ENCODE assay signal across 8 mouse cellular contexts in the genomic region with DNA sequence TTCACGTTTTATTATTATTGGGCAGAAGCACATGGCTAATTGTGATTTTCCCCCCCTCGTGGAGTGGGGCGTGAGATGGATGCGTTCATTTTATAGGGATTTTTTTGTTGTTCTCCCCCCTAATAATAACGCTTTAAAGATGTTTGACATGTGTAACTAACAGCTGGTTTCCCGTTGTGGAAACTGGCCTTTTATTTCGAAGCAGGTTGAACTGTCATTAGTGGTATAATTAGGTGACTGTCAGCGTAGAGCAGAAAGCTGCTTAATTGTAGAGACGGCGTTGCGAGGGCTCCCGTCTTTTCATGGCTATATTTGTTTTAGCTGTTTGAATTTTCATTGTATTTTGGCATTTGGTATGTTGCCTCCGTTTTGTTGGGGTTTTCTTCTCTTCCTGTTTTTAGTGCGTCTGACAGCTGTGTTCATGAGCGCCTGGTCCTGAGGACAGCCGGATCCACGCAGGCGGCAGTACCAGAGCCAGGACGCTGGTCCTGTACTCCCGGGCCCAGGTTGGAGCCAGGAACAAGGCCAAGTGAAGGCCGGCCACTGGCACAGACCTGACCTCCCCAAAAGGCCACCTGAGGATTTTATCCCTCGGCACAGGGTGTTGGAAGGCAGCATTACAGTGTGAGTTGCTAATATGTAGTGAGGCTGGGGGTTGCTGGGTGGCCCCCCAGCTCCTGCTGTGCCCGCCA.
A peak's percentile ranks its signal among the peaks of the same experiment; 100 is the strongest.
DNase-seq lines count a peak whose midpoint lies in the region; ATAC-seq and TF ChIP-seq lines count a peak whose summit lies in the region.

No protein-coding gene starts in this region.

- no peak overlapping the region for H3K27ac ChIP-seq in ES-Bruce4 (ENCODE audit: insufficient read depth, low read length)
- peak overlapping the region; percentile 86 for H3K27ac ChIP-seq in forebrain, embryonic 16.5 days (ENCODE audit: low read length)
- H3K27ac ChIP-seq in limb, embryonic 15.5 days, result no peak overlapping the region

- H3K4me2 ChIP-seq in forebrain, embryonic 16.5 days (ENCODE audit: low read length), result peak overlapping the region; percentile 63
- H3K4me2 ChIP-seq in limb, embryonic 15.5 days, result peak overlapping the region; percentile 39

- ATAC-seq in forebrain, embryonic 16.5 days, result no peak
- no peak for ATAC-seq in limb, embryonic 15.5 days (ENCODE audit: insufficient number of reproducible peaks, low FRiP score, low TSS enrichment, low read depth)

- H3K4me1 ChIP-seq in ES-Bruce4 (ENCODE audit: control insufficient read depth, insufficient read depth, low read length), result peaks cover 12% of the 10 kb centered on the region
- peaks cover 88% of the 10 kb centered on the region for H3K4me1 ChIP-seq in forebrain, embryonic 16.5 days (replicated peaks; ENCODE audit: control insufficient read depth, insufficient read depth, low read length)
- H3K4me1 ChIP-seq in limb, embryonic 15.5 days, result peaks cover 73% of the 10 kb centered on the region

- no peak for TF ChIP-seq POLR2A in ES-Bruce4 (IDR thresholded peaks at IDR 0.05; ENCODE audit: insufficient read depth, low read length)

- intact Hi-C loops in heart, postnatal 36 days (cut with DNase I), result loop anchor here (2.0 kb wide), 1 partner anchor 31 kb away; no protein-coding TSS in a partner anchor
- intact Hi-C loops in left cerebral cortex, postnatal 4 days (cut with DNase I), result no loop called here

- peak overlapping the region; percentile 43; the same call in 1 of the 2 replicates for H3K9ac ChIP-seq in ES-Bruce4 (ENCODE audit: low read depth, poor library complexity, severe bottlenecking)
- peak overlapping the region; percentile 63 for H3K9ac ChIP-seq in forebrain, embryonic 16.5 days (replicated peaks; ENCODE audit: low read depth, low read length)
- H3K9ac ChIP-seq in limb, embryonic 15.5 days, result no peak overlapping the region

- TF ChIP-seq EP300 in ES-Bruce4 (IDR thresholded peaks at IDR 0.05; ENCODE audit: insufficient read depth, low read depth, low read length), result no peak

- no peaks in the 10 kb centered on the region for H3K9me3 ChIP-seq in ES-Bruce4 (replicated peaks; ENCODE audit: control insufficient read depth, insufficient read depth, low read length, poor library complexity, severe bottlenecking)
- H3K9me3 ChIP-seq in forebrain, embryonic 16.5 days (ENCODE audit: control insufficient read depth, low read length), result no peaks in the 10 kb centered on the region
- no peaks in the 10 kb centered on the region for H3K9me3 ChIP-seq in limb, embryonic 15.5 days

- 5% methylated on average over 23 of the region's 23 CpGs for WGBS in forebrain, embryonic 16.5 days
- WGBS in limb, embryonic 15.5 days, result 31% methylated on average over 23 of the region's 23 CpGs

- no peaks in the 10 kb centered on the region for H3K36me3 ChIP-seq in ES-Bruce4 (ENCODE audit: control insufficient read depth, insufficient read depth, low read length, poor library complexity, severe bottlenecking)
- no peaks in the 10 kb centered on the region for H3K36me3 ChIP-seq in forebrain, embryonic 16.5 days (ENCODE audit: control insufficient read depth, insufficient read depth)
- H3K36me3 ChIP-seq in limb, embryonic 15.5 days, result no peaks in the 10 kb centered on the region

- H3K27me3 ChIP-seq in ES-Bruce4 (ENCODE audit: control insufficient read depth, insufficient read depth, low read length, poor library complexity, severe bottlenecking), result no peaks in the 10 kb centered on the region
- H3K27me3 ChIP-seq in forebrain, embryonic 16.5 days (replicated peaks; ENCODE audit: control insufficient read depth, insufficient read depth, low read length), result no peaks in the 10 kb centered on the region
- H3K27me3 ChIP-seq in limb, embryonic 15.5 days, result peaks cover 7% of the 10 kb centered on the region; the same call in 1 of the 2 replicates

- no peak for TF ChIP-seq CTCF in ES-Bruce4 (IDR thresholded peaks at IDR 0.05; ENCODE audit: low read depth, low read length)

- peak; percentile 90 for DNase-seq in heart, adult 11 months
- DNase-seq in heart, postnatal 36 days, result no peak
- no peak for DNase-seq in left cerebral cortex, postnatal 4 days
- DNase-seq in layer of hippocampus, postnatal 25 days (ENCODE audit: extremely low spot score in 1 of 2, low spot score in 1 of 2), result no peak
- no peak for DNase-seq in frontal cortex, postnatal 36 days (ENCODE audit: low spot score in 2 of 2)

- H3K4me3 ChIP-seq in ES-Bruce4 (ENCODE audit: low read depth, low read length), result no peak overlapping the region
- H3K4me3 ChIP-seq in forebrain, embryonic 16.5 days (replicated peaks; ENCODE audit: low read length), result peak overlapping the region; percentile 33; the same call in 1 of the 2 replicates
- H3K4me3 ChIP-seq in limb, embryonic 15.5 days, result 0 out of 2 replicates have a peak overlapping the region, but pooled peaks have one; percentile 5
